Mouse (Mus musculus) G1E (cell line): ENCODE measurements around the gene Caap1. TPM values are rescaled to one million over a fixed set of nuclear protein-coding genes. Genes with fewer than 3 reads are reported as not detected.

ENCODE experiments used
- ATAC-seq: 2 replicates; pipeline ENCODE4 v1.8.0; 2016; ENCODE audit warnings: mild to moderate bottlenecking; ENCODE audit not compliant: insufficient number of reproducible peaks, poor library complexity, low FRiP score, severe bottlenecking; ENCODE audit errors: extremely low read depth
- DNase-seq: peaks from one replicate; pipeline ENCODE4 v3.0.0; 2012; ENCODE audit warnings: low spot score
- H3K27me3 ChIP-seq: 2 replicates; pipeline ENCODE4 v1.6.1; 2012; ENCODE audit warnings: mild to moderate bottlenecking, low read length, inconsistent platforms; ENCODE audit not compliant: insufficient read depth
- H3K36me3 ChIP-seq: replicated peaks from 2 replicates; pipeline ENCODE3; 2012; ENCODE audit warnings: mild to moderate bottlenecking, inconsistent platforms
- H3K4me1 ChIP-seq: 2 replicates; pipeline ENCODE4 v1.6.1; 2012; ENCODE audit warnings: low read depth, low read length, inconsistent platforms, mixed read lengths; ENCODE audit not compliant: insufficient read depth
- H3K4me3 ChIP-seq: 2 replicates; pipeline ENCODE4 v1.5.1; 2012; ENCODE audit warnings: low read depth, mild to moderate bottlenecking, inconsistent platforms, low read length, moderate library complexity, mixed read lengths
- H3K9me3 ChIP-seq: replicated peaks from 2 replicates; pipeline ENCODE4 v1.6.1; 2012; ENCODE audit warnings: inconsistent platforms
- CTCF ChIP-seq: IDR thresholded peaks from 2 replicates; pipeline ENCODE4 v1.5.1; 2012; ENCODE audit warnings: low read depth, low read length, inconsistent platforms, mixed read lengths
- GATA1 ChIP-seq: IDR thresholded peaks from 2 replicates; pipeline ENCODE4 v1.6.1; 2012; ENCODE audit warnings: borderline replicate concordance, low read length, inconsistent platforms, mixed read lengths
- GATA2 ChIP-seq: IDR thresholded peaks from 2 replicates; pipeline ENCODE4 v1.6.1; 2012; ENCODE audit warnings: low read depth, low read length, inconsistent platforms, borderline replicate concordance
- POLR2AphosphoS5 ChIP-seq: IDR thresholded peaks from 2 replicates; pipeline ENCODE4 v1.6.1; 2012; ENCODE audit warnings: low read depth, low read length, inconsistent platforms; ENCODE audit not compliant: insufficient replicate concordance
- TAL1 ChIP-seq: conservative IDR thresholded peaks from 2 replicates; pipeline ENCODE4 v1.6.1; 2012; ENCODE audit warnings: low read depth, low read length, inconsistent platforms, mixed read lengths
- polyA plus RNA-seq: library from polyadenylated mRNA; stranded (reverse); fragments of >175 nt; gene quantifications from 2 replicates; pipeline ENCODE4 v1.2.3, GENCODE M21; 2012
- total RNA-seq, 2 experiments: library from RNA; stranded (forward) in 1 of 2; stranded (reverse) in 1 of 2; fragments of 200-1000 nt in 1 of 2; fragments of >200 nt in 1 of 2; fragmentation: Nextera tagmentation in 1 of 2; gene quantifications; 2 replicates each; pipeline ENCODE4 v1.2.3; 2014 to 2017

Caap1 gene
- total and polyA plus RNA-seq, 3 experiments = 4.7 to 44.6 (median 44.4) TPM

GRCm38 (mm10) chr4:94592709-94593108, 36.1 kb upstream of the Caap1 start:
- Histone ChIP-seq H3K4me1 (peaks cover 9% of the 10 kb centered on the region; the same call in 1 of the 2 replicates), H3K27me3 (no peaks in the 10 kb centered on the region), H3K9me3 (no peaks in the 10 kb centered on the region), H3K4me3 (no peak overlapping the region), H3K36me3 (peaks cover 34% of the 10 kb centered on the region)
- DNase-seq = no peak
- no peak for TF ChIP-seq TAL1
- no peak for TF ChIP-seq POLR2AphosphoS5
- no peak for TF ChIP-seq GATA2
- TF ChIP-seq CTCF = no peak
- no peak for TF ChIP-seq GATA1
- no peak for ATAC-seq

- TF ChIP-seq CTCF (no peak), GATA1 (no peak), POLR2AphosphoS5 (no peak), GATA2 (no peak)
- no peak for DNase-seq
- no peak for ATAC-seq
- H3K4me1 ChIP-seq = peaks cover 9% of the 10 kb centered on the region; the same call in 1 of the 2 replicates
- peaks cover 36% of the 10 kb centered on the region for H3K36me3 ChIP-seq
- H3K9me3 ChIP-seq = no peaks in the 10 kb centered on the region
- no peaks in the 10 kb centered on the region for H3K27me3 ChIP-seq
- H3K4me3 ChIP-seq = no peak overlapping the region
Measured at GRCm38 (mm10) chr4:94591765-94592381, 35.3 kb upstream of the Caap1 start.

- TF ChIP-seq CTCF = no peak
- TF ChIP-seq GATA2 = no peak
- TF ChIP-seq TAL1 = no peak
- TF ChIP-seq GATA1 = no peak
- no peak for TF ChIP-seq POLR2AphosphoS5
- Histone ChIP-seq H3K4me1 (no peaks in the 10 kb centered on the region), H3K27me3 (no peaks in the 10 kb centered on the region), H3K4me3 (no peak overlapping the region), H3K9me3 (no peaks in the 10 kb centered on the region), H3K36me3 (peaks cover 59% of the 10 kb centered on the region)
- no peak for ATAC-seq
- DNase-seq = no peak
Measured at GRCm38 (mm10) chr4:94572677-94573076, 16.1 kb upstream of the Caap1 start.

- TF ChIP-seq TAL1 = no peak
- TF ChIP-seq CTCF = no peak
- no peak for TF ChIP-seq POLR2AphosphoS5
- no peak for TF ChIP-seq GATA1
- TF ChIP-seq GATA2 = no peak
- Histone ChIP-seq H3K27me3 (no peaks in the 10 kb centered on the region), H3K4me3 (no peak overlapping the region), H3K36me3 (peaks cover 17% of the 10 kb centered on the region), H3K4me1 (no peaks in the 10 kb centered on the region), H3K9me3 (no peaks in the 10 kb centered on the region)
- ATAC-seq (no peak), DNase-seq (no peak)
Measured at GRCm38 (mm10) chr4:94564297-94564696, 7.7 kb upstream of the Caap1 start.

GRCm38 (mm10) chr4:94561954-94562648, 5.5 kb upstream of the Caap1 start:
- Histone ChIP-seq H3K9me3 (no peaks in the 10 kb centered on the region), H3K4me1 (no peaks in the 10 kb centered on the region), H3K36me3 (peaks cover 7% of the 10 kb centered on the region), H3K4me3 (no peak overlapping the region), H3K27me3 (no peaks in the 10 kb centered on the region)
- DNase-seq (no peak), ATAC-seq (no peak)
- TF ChIP-seq TAL1 (no peak), GATA2 (no peak), CTCF (no peak), GATA1 (no peak), POLR2AphosphoS5 (no peak)

- no peaks in the 10 kb centered on the region for H3K4me1 ChIP-seq
- DNase-seq (no peak), ATAC-seq (no peak)
- no peak for TF ChIP-seq GATA1
- TF ChIP-seq POLR2AphosphoS5 = no peak
- TF ChIP-seq TAL1 = no peak
- TF ChIP-seq GATA2 = no peak
- TF ChIP-seq CTCF = no peak
- H3K36me3 ChIP-seq = peaks cover 2% of the 10 kb centered on the region
- no peak overlapping the region for H3K4me3 ChIP-seq
- H3K9me3 ChIP-seq = no peaks in the 10 kb centered on the region
- no peaks in the 10 kb centered on the region for H3K27me3 ChIP-seq
Measured at GRCm38 (mm10) chr4:94560316-94560715, 3.7 kb upstream of the Caap1 start.
